Mouse (Mus musculus) lung, postnatal 0 days (tissue): ENCODE measurements at regions not wholly inside any gene's neighbourhood (a gene's known extent, or its start where the extent isn't known, plus 50 kb on each side); places are given as distances from the start of the nearest gene placed in this dataset.

Source experiments
- CTCF ChIP-seq: IDR thresholded peaks from 2 replicates; pipeline ENCODE4 v1.5.1; 2016; ENCODE audit warnings: antibody characterized with exemption, mild to moderate bottlenecking
- EP300 ChIP-seq: IDR thresholded peaks from 2 replicates; pipeline ENCODE4 v1.6.1; 2016; ENCODE audit warnings: antibody characterized with exemption, mild to moderate bottlenecking, control low read depth

GRCm38 (mm10) chr5:51036450-51036990 lies 531.0 kb downstream of the Ppargc1a start:
- TF ChIP-seq CTCF (no peak), EP300 (no peak)
